Mouse (Mus musculus) bone marrow, adult 2 months (tissue): ENCODE measurements around the gene Polr3g.

Source experiments
- CTCF ChIP-seq: fragments of 200-500 bp; IDR thresholded peaks from 2 replicates; pipeline ENCODE4 v1.5.1; 2011; ENCODE audit warnings: low read length, control low read depth; ENCODE audit not compliant: control insufficient read depth, insufficient read depth
- POLR2A ChIP-seq: fragments of 200-500 bp; IDR thresholded peaks from 2 replicates; pipeline ENCODE4 v1.6.1; 2011; ENCODE audit warnings: low read depth, mild to moderate bottlenecking, control low read depth, low read length, borderline replicate concordance; ENCODE audit not compliant: control insufficient read depth

DNA sequence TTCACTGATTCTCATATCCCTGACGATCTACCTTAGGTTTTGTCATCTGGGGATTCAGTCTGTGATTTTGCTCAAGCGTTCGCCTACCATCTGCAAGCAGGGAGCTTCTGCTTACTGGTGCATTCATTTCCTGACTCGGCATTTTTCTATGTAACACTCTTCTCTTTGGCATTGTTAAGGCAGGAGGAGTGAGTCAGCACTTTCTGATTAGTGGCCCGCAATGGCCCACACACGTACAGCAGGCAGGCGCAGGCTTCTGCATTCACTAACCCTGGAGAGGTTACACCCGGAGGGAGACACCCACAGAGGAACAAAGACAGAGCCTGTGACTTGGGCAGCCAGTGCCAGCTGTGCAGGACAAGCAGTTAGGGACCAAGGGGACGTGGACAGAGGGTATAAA, 19.2 kb downstream of the Polr3g start:
- TF ChIP-seq CTCF: no peak
- TF ChIP-seq POLR2A: no peak
